In genomic region chr5:139316982-139317675, GRCm38 (mm10) we compare ENCODE assay signal across 13 mouse cellular contexts. TPM values are rescaled to one million over a fixed set of nuclear protein-coding genes. Genes with fewer than 3 reads are reported as not detected.
A peak's percentile ranks its signal among the peaks of the same experiment; 100 is the strongest.
DNase-seq lines count a peak whose midpoint lies in the region; ATAC-seq and TF ChIP-seq lines count a peak whose summit lies in the region.
"Had no signal": no experiment of that assay in that cellular context is flagged by ENCODE, and none has a peak within 500 bp of the region (broad histone marks: within the 10 kb centered on the region; RNA-seq: fewer than 3 reads in every experiment).

No protein-coding gene starts in this region.

- no peak overlapping the region for H3K9ac ChIP-seq in kidney, embryonic 14.5 days (ENCODE audit: low read depth, low read length)
- H3K9ac ChIP-seq in liver, embryonic 15.5 days = no peak overlapping the region
- H3K9ac ChIP-seq: limb, embryonic 13.5 days had no signal

- intact Hi-C loops in left cerebral cortex, postnatal 10 days (cut with DNase I) = no loop called here

- no peak overlapping the region for H3K4me3 ChIP-seq in layer of hippocampus, adult 2 months
- no peak overlapping the region for H3K4me3 ChIP-seq in kidney, embryonic 14.5 days (ENCODE audit: low read length)
- no peak overlapping the region for H3K4me3 ChIP-seq in liver, embryonic 15.5 days (replicated peaks)
- H3K4me3 ChIP-seq: heart, embryonic 13.5 days; limb, embryonic 13.5 days had no signal

- no peaks in the 10 kb centered on the region for H3K9me3 ChIP-seq in kidney, embryonic 14.5 days (ENCODE audit: control insufficient read depth, low read length)
- H3K9me3 ChIP-seq in liver, embryonic 15.5 days (replicated peaks) = no peaks in the 10 kb centered on the region
- H3K9me3 ChIP-seq: heart, embryonic 13.5 days; limb, embryonic 13.5 days had no signal

- H3K4me2 ChIP-seq in kidney, embryonic 14.5 days (replicated peaks; ENCODE audit: low read depth, low read length) = no peak overlapping the region
- H3K4me2 ChIP-seq in liver, embryonic 15.5 days = no peak overlapping the region
- H3K4me2 ChIP-seq: limb, embryonic 13.5 days had no signal

- H3K36me3 ChIP-seq in kidney, embryonic 14.5 days (ENCODE audit: control insufficient read depth, insufficient read depth, low read length) = no peaks in the 10 kb centered on the region
- no peaks in the 10 kb centered on the region for H3K36me3 ChIP-seq in liver, embryonic 15.5 days (replicated peaks)
- H3K36me3 ChIP-seq: heart, embryonic 13.5 days; limb, embryonic 13.5 days had no signal

- WGBS in kidney, embryonic 14.5 days = 57% methylated on average over 6 of the region's 6 CpGs
- 62% methylated on average over 6 of the region's 6 CpGs for WGBS in liver, embryonic 15.5 days (ENCODE audit: insufficient replicate concordance)

- TF ChIP-seq CTCF in layer of hippocampus, adult 2 months (conservative IDR thresholded peaks at IDR 0.05) = no peak

- no peaks in the 10 kb centered on the region for H3K27me3 ChIP-seq in kidney, embryonic 14.5 days (ENCODE audit: control insufficient read depth, insufficient read depth, low read length)
- H3K27me3 ChIP-seq in liver, embryonic 15.5 days = no peaks in the 10 kb centered on the region

- no peak for DNase-seq in layer of hippocampus, adult 2 months (ENCODE audit: low spot score in 2 of 2)
- no peak for DNase-seq in layer of hippocampus, postnatal 10 days (ENCODE audit: low spot score in 2 of 2)
- DNase-seq in urinary bladder, postnatal 25 days (ENCODE audit: low spot score) = peak; percentile 60
- DNase-seq in heart, adult 18-20 months = no peak
- DNase-seq in left cerebral cortex, postnatal 10 days (ENCODE audit: extremely low spot score in 1 of 2, low spot score in 2 of 2) = no peak
- DNase-seq in layer of hippocampus, postnatal 36 days = no peak
- DNase-seq: right cerebral cortex, postnatal 25 days had no signal

- H3K4me1 ChIP-seq in kidney, embryonic 14.5 days (ENCODE audit: control insufficient read depth, insufficient read depth, low read length) = no peaks in the 10 kb centered on the region
- peaks cover 16% of the 10 kb centered on the region for H3K4me1 ChIP-seq in liver, embryonic 15.5 days (replicated peaks)
- H3K4me1 ChIP-seq: heart, embryonic 13.5 days; limb, embryonic 13.5 days had no signal

- peak overlapping the region; percentile 52; the same call in 1 of the 2 replicates for H3K27ac ChIP-seq in layer of hippocampus, adult 2 months
- H3K27ac ChIP-seq in kidney, embryonic 14.5 days (ENCODE audit: low read depth, low read length) = 0 out of 2 replicates have a peak overlapping the region, but pooled peaks have one; percentile 11
- peak overlapping the region; percentile 57; the same call in 1 of the 2 replicates for H3K27ac ChIP-seq in liver, embryonic 15.5 days (replicated peaks)
- H3K27ac ChIP-seq: heart, embryonic 13.5 days; limb, embryonic 13.5 days had no signal

- ATAC-seq in kidney, embryonic 14.5 days (ENCODE audit: low FRiP score, low TSS enrichment) = peak; percentile 63; the same call in 1 of the 2 replicates
- ATAC-seq in liver, embryonic 15.5 days (ENCODE audit: insufficient read depth) = peak; percentile 68
- ATAC-seq: inflammation-experienced regulatory T-cells, adult 6 months had no signal

RNA-seq across cellular contexts. Expression of gene Adap1, which starts 8.3 kb away (rescaled TPM):
- 100 to 1,000 TPM; 162 to 171 TPM for total RNA-seq in layer of hippocampus, adult 2 months (2021)
- total RNA-seq in layer of hippocampus, postnatal 10 days (2021) = 100 to 1,000 TPM; 255 to 270 TPM
- 0.89 and 1.2 TPM in 2 replicates for polyA plus RNA-seq in kidney, embryonic 14.5 days (2014; fragmentation: Nextera tagmentation; extraction: Ambion mirVana)
- 4.3 and 5.2 TPM in 2 replicates for polyA plus RNA-seq in liver, embryonic 15.5 days (2015; fragmentation: Nextera tagmentation; extraction: Ambion mirVana)
- total RNA-seq in heart, adult 18-20 months (2021) = 1 to 10 TPM; 2.1 to 2.3 TPM
- 100 to 1,000 TPM; 370 to 382 TPM for total RNA-seq in left cerebral cortex, postnatal 10 days (2021)
- total RNA-seq in layer of hippocampus, postnatal 36 days (2021) = 100 to 1,000 TPM; 179 to 185 TPM

RNA-seq across cellular contexts. Expression of gene Cox19, which starts 34.1 kb away (rescaled TPM):
- total RNA-seq in layer of hippocampus, adult 2 months (2021) = 10 to 100 TPM; 74.3 to 76.8 TPM
- total RNA-seq in layer of hippocampus, postnatal 10 days (2021) = 10 to 100 TPM; 74.9 to 79.5 TPM
- polyA plus RNA-seq in kidney, embryonic 14.5 days (2014; fragmentation: Nextera tagmentation; extraction: Ambion mirVana) = 105 and 119 TPM in 2 replicates
- 44.3 and 49.3 TPM in 2 replicates for polyA plus RNA-seq in liver, embryonic 15.5 days (2015; fragmentation: Nextera tagmentation; extraction: Ambion mirVana)
- total RNA-seq in heart, adult 18-20 months (2021) = 100 to 1,000 TPM in 1 of 2 experiments, 10 to 100 TPM in 1; 82.6 to 103 TPM
- 10 to 100 TPM; 75.2 to 90.2 TPM for total RNA-seq in left cerebral cortex, postnatal 10 days (2021)
- 10 to 100 TPM; 68.6 to 76.3 TPM for total RNA-seq in layer of hippocampus, postnatal 36 days (2021)

RNA-seq across cellular contexts. Expression of gene Cyp2w1, which starts 35.3 kb away (rescaled TPM):
- not detected for total RNA-seq in layer of hippocampus, adult 2 months (2021)
- not detected for total RNA-seq in layer of hippocampus, postnatal 10 days (2021)
- not detected in 2 replicates for polyA plus RNA-seq in kidney, embryonic 14.5 days (2014; fragmentation: Nextera tagmentation; extraction: Ambion mirVana)
- not detected in 2 replicates for polyA plus RNA-seq in liver, embryonic 15.5 days (2015; fragmentation: Nextera tagmentation; extraction: Ambion mirVana)
- total RNA-seq in heart, adult 18-20 months (2021) = not detected
- not detected for total RNA-seq in left cerebral cortex, postnatal 10 days (2021)
- not detected for total RNA-seq in layer of hippocampus, postnatal 36 days (2021)
- polyA plus RNA-seq: frontal cortex, adult 2 months; heart, embryonic 13.5 days; inflammation-experienced regulatory T-cells, adult 6 months had no signal

Comparison
In these comparisons a context has a peak if more than half of its experiments do, and no peak if none do; other contexts are left out.
1. RNA of gene Adap1, which starts 8.3 kb away (total RNA-seq): 370 to 382 TPM in left cerebral cortex, postnatal 10 days, 255 to 270 TPM in layer of hippocampus, postnatal 10 days, 179 to 185 TPM in layer of hippocampus, postnatal 36 days and 162 to 171 TPM in layer of hippocampus, adult 2 months; 2.1 to 2.3 TPM in heart, adult 18-20 months; every median in the first group is over 10 times any median in the second.
2. Peak in every context shown above with its lines, with median percentiles within 50 percentile points of each other: H3K27ac ChIP-seq.